Mouse (Mus musculus) embryonic fibroblast, embryonic 13.5 days (primary cell): Measurements from ENCODE around the gene 9930104L06Rik.

Experiments
- CTCF ChIP-seq: IDR thresholded peaks from 2 replicates; pipeline ENCODE4 v1.5.1; 2011; ENCODE audit warnings: mild to moderate bottlenecking, control low read depth, low read length, moderate library complexity, borderline replicate concordance; ENCODE audit not compliant: insufficient read depth
- POLR2A ChIP-seq: IDR thresholded peaks from 2 replicates; pipeline ENCODE4 v1.6.1; 2011; ENCODE audit warnings: low read depth, mild to moderate bottlenecking, control low read depth, low read length, moderate library complexity

DNA sequence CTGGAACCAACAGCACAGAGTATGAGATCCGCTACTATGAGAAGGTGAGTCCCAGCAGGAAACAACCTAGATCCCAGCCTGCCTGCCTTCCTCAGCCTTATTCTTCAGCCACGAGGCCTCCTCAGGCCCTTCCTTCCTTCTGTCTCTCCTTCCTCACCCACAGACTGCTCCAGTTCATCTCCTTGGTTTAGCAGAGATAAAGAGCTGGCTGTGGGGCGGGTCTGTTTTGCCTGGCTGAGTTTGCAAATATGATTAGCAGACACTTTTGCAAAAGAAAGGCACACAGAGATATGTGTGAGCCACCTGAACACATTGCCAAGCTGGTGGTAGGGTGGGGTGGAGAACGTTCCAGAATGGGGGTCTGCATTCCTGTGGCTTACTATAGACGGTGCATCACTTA, 36.9 kb upstream of the 9930104L06Rik start:
- TF ChIP-seq CTCF (no peak), POLR2A (no peak)
